Mouse (Mus musculus) liver, postnatal 0 days (tissue): ENCODE data around the gene Hecw2. TPM values are rescaled to one million over a fixed set of nuclear protein-coding genes. Genes with fewer than 3 reads are reported as not detected.

Source experiments
- ATAC-seq: fragments of 200-750 bp; cut with Nextera tagmentation; 2 replicates; pipeline ENCODE4 v1.8.0; 2017; ENCODE audit warnings: mild to moderate bottlenecking, moderate library complexity
- DNase-seq: peaks from one replicate; pipeline ENCODE4 v3.0.0-alpha.2; 2016
- H3K27ac ChIP-seq: fragments of 300-500 bp; sonication (generic); 2 replicates; pipeline ENCODE4 v1.5.1; 2014; ENCODE audit warnings: antibody characterized with exemption, moderate library complexity, mild to moderate bottlenecking, low read depth
- H3K27me3 ChIP-seq: fragments of 300-500 bp; sonication (generic); 2 replicates; pipeline ENCODE4 v1.6.1; 2014; ENCODE audit warnings: low read length, control low read depth, mixed read lengths; ENCODE audit not compliant: insufficient read depth
- H3K36me3 ChIP-seq: fragments of 300-500 bp; sonication (generic); replicated peaks from 2 replicates; pipeline ENCODE4 v1.6.1; 2014; ENCODE audit warnings: mild to moderate bottlenecking, control low read depth, low read length, moderate library complexity, mixed read lengths; ENCODE audit not compliant: insufficient read depth
- H3K4me1 ChIP-seq: fragments of 300-500 bp; sonication (generic); 2 replicates; pipeline ENCODE4 v1.6.1; 2014; ENCODE audit warnings: antibody characterized with exemption, mild to moderate bottlenecking, control low read depth; ENCODE audit not compliant: insufficient read depth
- H3K4me2 ChIP-seq: fragments of 300-500 bp; sonication (generic); 2 replicates; pipeline ENCODE4 v1.6.1; 2014; ENCODE audit warnings: low read depth, mild to moderate bottlenecking, low read length, moderate library complexity, mixed read lengths
- H3K4me3 ChIP-seq: fragments of 300-500 bp; sonication (generic); 2 replicates; pipeline ENCODE4 v1.5.1; 2014; ENCODE audit warnings: low read depth, low read length
- H3K9ac ChIP-seq: fragments of 300-500 bp; sonication (generic); replicated peaks from 2 replicates; pipeline ENCODE4 v1.6.1; 2014; ENCODE audit warnings: mild to moderate bottlenecking, moderate library complexity
- H3K9me3 ChIP-seq: fragments of 300-500 bp; sonication (generic); 2 replicates; pipeline ENCODE4 v1.6.1; 2016; ENCODE audit warnings: mild to moderate bottlenecking, control low read depth, low read length, mixed read lengths
- CTCF ChIP-seq: sonication (generic); IDR thresholded peaks from 2 replicates; pipeline ENCODE4 v1.5.1; 2016; ENCODE audit warnings: antibody characterized with exemption, low read depth
- EP300 ChIP-seq: IDR thresholded peaks from 2 replicates; pipeline ENCODE4 v1.6.1; 2016; ENCODE audit warnings: antibody characterized with exemption, low read depth, mild to moderate bottlenecking
- WGBS: fragments of 180-500 bp; shearing (Covaris S2); extraction: QIAGEN DNeasy Blood & Tissue Kit; methylation state at CpG from one replicate; pipeline ENCODE4 v1.1.7; 2014; ENCODE audit not compliant: insufficient replicate concordance; 5-methylcytosine and 5-hydroxymethylcytosine counted together
- polyA plus RNA-seq: library from polyadenylated mRNA; unstranded; fragments of >200 nt; fragmentation: Nextera tagmentation; extraction: Ambion mirVana; gene quantifications from 2 replicates; pipeline ENCODE4 v1.2.1, GENCODE M21; 2015

The Hecw2 gene
- polyA plus RNA-seq, 1 experiment from 2014 or later = 0.61 TPM

DNA sequence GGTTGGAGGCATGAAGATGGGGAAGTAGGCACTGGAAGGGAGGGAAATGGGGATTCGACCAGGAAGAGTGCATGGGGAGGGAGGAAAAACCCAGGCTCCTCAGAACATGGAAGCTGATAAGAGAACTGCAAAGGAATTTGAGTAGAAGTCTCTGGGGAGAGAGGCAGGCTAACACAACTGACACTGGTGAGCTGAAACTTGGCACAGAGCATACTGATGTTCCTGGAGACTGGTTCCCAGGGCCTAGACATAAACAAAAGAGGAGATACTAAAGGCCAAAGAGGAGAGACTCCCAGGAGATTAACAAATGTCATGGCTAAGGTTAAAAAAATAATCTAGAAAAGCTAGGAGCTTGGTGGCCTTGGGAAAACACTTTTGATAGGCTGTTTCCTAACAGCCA is 148.0 kb downstream of the Hecw2 start:
- Histone ChIP-seq H3K4me2 (no peak overlapping the region), H3K9ac (no peak overlapping the region), H3K36me3 (no peaks in the 10 kb centered on the region), H3K27me3 (no peaks in the 10 kb centered on the region), H3K9me3 (no peaks in the 10 kb centered on the region), H3K27ac (no peak overlapping the region), H3K4me1 (no peaks in the 10 kb centered on the region), H3K4me3 (no peak overlapping the region)
- no peak for DNase-seq
- 40% methylated on average over 1 of the region's 1 CpGs for WGBS
- ATAC-seq = no peak
- TF ChIP-seq EP300 (no peak), CTCF (no peak)

DNA sequence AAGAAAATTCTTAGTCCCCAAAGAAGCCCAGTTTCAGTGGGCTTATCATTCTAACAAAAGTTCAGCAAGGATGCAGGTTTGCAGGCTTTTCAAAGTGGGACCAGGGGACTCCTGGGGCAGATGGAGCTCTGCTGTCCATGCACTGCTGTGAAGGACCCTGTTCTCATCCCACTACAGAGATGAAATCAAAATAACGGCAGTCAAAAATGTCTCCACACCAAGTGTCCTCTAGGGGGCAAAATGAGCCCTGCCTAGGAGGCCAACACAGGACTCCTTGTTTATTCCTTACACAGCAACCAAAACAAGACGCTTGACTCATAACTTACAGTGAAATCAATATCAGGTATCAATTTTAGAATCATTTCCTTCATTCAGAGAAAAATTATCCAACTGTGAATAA is 155.9 kb downstream of the Hecw2 start:
- Histone ChIP-seq H3K4me2 (no peak overlapping the region), H3K9me3 (no peaks in the 10 kb centered on the region), H3K4me3 (no peak overlapping the region), H3K27me3 (no peaks in the 10 kb centered on the region), H3K27ac (no peak overlapping the region), H3K36me3 (no peaks in the 10 kb centered on the region), H3K4me1 (no peaks in the 10 kb centered on the region), H3K9ac (no peak overlapping the region)
- 24% methylated on average over 2 of the region's 2 CpGs for WGBS
- ATAC-seq = no peak
- TF ChIP-seq EP300 (no peak), CTCF (peak; percentile 62)
- no peak for DNase-seq

DNA sequence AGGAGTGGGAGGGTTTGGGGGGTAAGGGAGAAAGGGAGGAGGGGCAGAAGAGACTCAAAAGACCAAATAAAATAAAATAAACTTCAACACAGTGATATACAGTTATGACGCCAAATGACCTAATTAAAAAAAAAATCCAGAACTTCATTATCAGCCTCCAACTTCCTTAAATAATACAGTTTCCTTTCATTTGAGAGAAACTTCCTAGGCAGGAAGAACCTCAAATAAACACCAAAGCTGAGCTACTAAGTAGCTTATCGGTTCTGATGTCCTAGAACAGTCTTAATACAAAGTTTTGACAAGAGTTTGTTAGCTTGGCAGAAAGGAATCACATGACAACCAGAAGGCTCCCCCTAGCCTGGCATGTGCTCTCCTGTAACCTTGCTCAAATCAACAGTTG is 177.3 kb downstream of the Hecw2 start:
- DNase-seq (no peak), ATAC-seq (no peak)
- TF ChIP-seq CTCF (no peak), EP300 (no peak)
- Histone ChIP-seq H3K4me1 (no peaks in the 10 kb centered on the region), H3K27me3 (no peaks in the 10 kb centered on the region), H3K9me3 (no peaks in the 10 kb centered on the region), H3K4me3 (no peak overlapping the region), H3K4me2 (no peak overlapping the region), H3K9ac (no peak overlapping the region), H3K27ac (no peak overlapping the region), H3K36me3 (no peaks in the 10 kb centered on the region)
- 51% methylated on average over 2 of the region's 2 CpGs for WGBS

DNA sequence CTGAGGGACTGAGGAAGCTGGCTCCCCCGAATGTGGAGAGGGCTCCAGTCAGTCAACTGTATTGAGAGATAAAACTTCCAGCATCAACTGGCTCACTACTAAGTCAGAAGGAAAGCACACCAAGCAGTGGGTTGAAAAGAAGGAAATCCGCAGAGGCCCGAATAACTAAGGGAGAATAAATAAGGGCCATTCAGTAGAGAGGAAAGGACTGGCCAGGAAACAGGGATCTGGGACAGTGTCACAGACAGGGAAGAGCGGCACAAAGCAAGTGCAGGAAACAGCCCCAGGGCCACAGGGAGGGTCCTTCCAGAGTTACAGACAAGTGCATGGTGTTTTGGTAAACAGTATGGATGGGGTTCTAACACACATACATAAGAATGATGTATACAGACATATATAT is 179.2 kb downstream of the Hecw2 start:
- no peak for ATAC-seq
- H3K36me3 ChIP-seq = no peaks in the 10 kb centered on the region
- no peak for DNase-seq
- no peak overlapping the region for H3K4me2 ChIP-seq
- H3K9ac ChIP-seq = no peak overlapping the region
- TF ChIP-seq CTCF (no peak), EP300 (no peak)
- no peak overlapping the region for H3K4me3 ChIP-seq
- H3K4me1 ChIP-seq = no peaks in the 10 kb centered on the region
- H3K27me3 ChIP-seq = no peaks in the 10 kb centered on the region
- no peak overlapping the region for H3K27ac ChIP-seq
- H3K9me3 ChIP-seq = no peaks in the 10 kb centered on the region
- 52% methylated on average over 4 of the region's 4 CpGs for WGBS

DNA sequence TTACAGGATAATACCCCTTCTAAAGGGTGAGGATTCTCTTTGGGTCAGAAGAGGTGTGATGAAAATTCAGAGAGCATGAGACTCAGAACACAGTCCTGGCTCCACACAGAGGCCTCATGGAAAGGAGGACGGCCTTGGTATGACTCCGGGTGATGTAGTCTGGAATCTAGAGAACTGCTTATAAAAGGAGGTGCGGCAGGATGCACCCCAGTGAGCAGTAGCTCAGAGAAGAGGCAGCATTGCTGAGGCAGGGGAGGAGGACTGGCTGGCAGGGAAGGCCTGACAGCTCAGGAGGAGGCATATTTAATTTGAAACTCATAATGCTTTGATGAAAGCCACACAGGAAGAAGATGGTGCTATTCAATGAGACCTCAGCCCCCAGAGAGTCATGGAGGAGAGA is 182.6 kb downstream of the Hecw2 start:
- no peak for TF ChIP-seq CTCF
- TF ChIP-seq EP300 = no peak
- Histone ChIP-seq H3K27ac (no peak overlapping the region), H3K4me3 (no peak overlapping the region), H3K4me1 (no peaks in the 10 kb centered on the region), H3K36me3 (no peaks in the 10 kb centered on the region), H3K27me3 (no peaks in the 10 kb centered on the region), H3K9me3 (no peaks in the 10 kb centered on the region), H3K9ac (no peak overlapping the region), H3K4me2 (no peak overlapping the region)
- no peak for DNase-seq
- ATAC-seq = no peak
- WGBS = 78% methylated on average over 3 of the region's 3 CpGs

DNA sequence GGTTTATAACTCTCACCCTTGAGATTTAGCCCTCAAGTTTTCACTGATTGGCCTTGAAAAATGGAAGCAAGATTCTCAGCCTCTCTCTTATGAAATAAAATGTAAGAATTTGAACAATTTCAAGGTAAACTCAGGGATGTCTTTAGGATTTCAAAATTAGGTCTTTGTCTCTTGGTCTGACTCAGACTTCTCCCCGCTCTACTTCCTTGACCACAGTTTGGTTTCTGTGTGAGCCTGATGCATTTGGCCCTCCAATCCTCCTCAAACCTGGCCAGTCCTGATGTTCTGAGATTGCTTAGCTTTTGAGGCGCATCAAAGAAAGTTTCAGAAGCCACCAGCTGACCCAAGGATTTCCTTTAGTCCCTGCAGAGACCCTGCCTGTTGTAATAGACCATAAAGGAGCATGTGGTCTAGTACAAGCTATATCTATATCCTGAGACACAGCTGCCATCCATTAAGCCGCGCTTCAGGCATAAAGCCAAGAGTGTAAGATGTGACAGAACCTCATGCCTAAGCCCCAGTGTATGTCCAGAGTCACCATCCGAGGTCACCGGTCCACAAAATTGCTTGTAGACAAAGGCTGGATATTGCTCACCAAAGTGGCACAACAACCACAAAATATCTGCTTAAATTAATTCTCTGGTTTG is 185.4 kb downstream of the Hecw2 start:
- Histone ChIP-seq H3K27me3 (no peaks in the 10 kb centered on the region), H3K27ac (no peak overlapping the region), H3K4me2 (no peak overlapping the region), H3K4me3 (no peak overlapping the region), H3K36me3 (no peaks in the 10 kb centered on the region), H3K9me3 (no peaks in the 10 kb centered on the region), H3K4me1 (no peaks in the 10 kb centered on the region), H3K9ac (no peak overlapping the region)
- ATAC-seq = no peak
- TF ChIP-seq EP300 = no peak
- TF ChIP-seq CTCF = no peak
- no peak for DNase-seq
- WGBS = 75% methylated on average over 6 of the region's 6 CpGs
